Mouse (Mus musculus) embryonic facial prominence, embryonic 14.5 days (tissue): ENCODE data around the gene Slc5a5. TPM values are rescaled to one million over a fixed set of nuclear protein-coding genes. Genes with fewer than 3 reads are reported as not detected.
"Not testable (repeated sequence)": the region's sequence is repeated elsewhere in the genome, so short reads cannot be mapped to it uniquely, and the experiment has no call there.

Source experiments
- ATAC-seq: fragments of 200-750 bp; cut with Nextera tagmentation; 2 replicates; pipeline ENCODE4 v1.8.0; 2017; ENCODE audit warnings: low read depth, moderate number of reproducible peaks, moderate TSS enrichment
- DNase-seq: peaks from one replicate; pipeline ENCODE4 v3.0.0-alpha.2; 2015; ENCODE audit warnings: low spot score
- H3K27ac ChIP-seq: fragments of 300-500 bp; sonication (generic); replicated peaks from 2 replicates; pipeline ENCODE4 v1.5.1; 2014; ENCODE audit warnings: low read depth, mild to moderate bottlenecking, low read length, moderate library complexity
- H3K27me3 ChIP-seq: fragments of 300-500 bp; sonication (generic); replicated peaks from 2 replicates; pipeline ENCODE4 v1.6.1; 2014; ENCODE audit warnings: low read length; ENCODE audit not compliant: control insufficient read depth, insufficient read depth
- H3K36me3 ChIP-seq: fragments of 300-500 bp; sonication (generic); 2 replicates; pipeline ENCODE4 v1.6.1; 2014; ENCODE audit warnings: low read length, mixed read lengths; ENCODE audit not compliant: control insufficient read depth, insufficient read depth
- H3K4me1 ChIP-seq: fragments of 300-500 bp; sonication (generic); 2 replicates; pipeline ENCODE4 v1.6.1; 2014; ENCODE audit warnings: antibody characterized with exemption, low read length; ENCODE audit not compliant: control insufficient read depth, insufficient read depth
- H3K4me2 ChIP-seq: fragments of 300-500 bp; sonication (generic); 2 replicates; pipeline ENCODE4 v1.6.1; 2014; ENCODE audit warnings: low read depth, mild to moderate bottlenecking, low read length, moderate library complexity, mixed read lengths
- H3K4me3 ChIP-seq: fragments of 300-500 bp; sonication (generic); 2 replicates; pipeline ENCODE4 v1.5.1; 2014; ENCODE audit warnings: low read depth, mild to moderate bottlenecking, low read length
- H3K9ac ChIP-seq: fragments of 300-500 bp; sonication (generic); 2 replicates; pipeline ENCODE4 v1.6.1; 2014; ENCODE audit warnings: low read depth, mild to moderate bottlenecking, low read length, moderate library complexity, mixed read lengths
- H3K9me3 ChIP-seq: fragments of 300-500 bp; sonication (generic); 2 replicates; pipeline ENCODE4 v1.6.1; 2016; ENCODE audit warnings: low read length; ENCODE audit not compliant: control insufficient read depth
- WGBS: fragments of 180-500 bp; shearing (Covaris S2); extraction: QIAGEN DNeasy Blood & Tissue Kit; methylation state at CpG from one replicate; pipeline ENCODE4 v1.1.7; 2014; 5-methylcytosine and 5-hydroxymethylcytosine counted together
- polyA plus RNA-seq: library from polyadenylated mRNA; unstranded; fragments of >200 nt; fragmentation: Nextera tagmentation; extraction: Ambion mirVana; gene quantifications from 2 replicates; pipeline ENCODE4 v1.2.1, GENCODE M21; 2014

Gene Slc5a5
- polyA plus RNA-seq, 1 experiment from 2014 or later = 0.42 TPM

DNA sequence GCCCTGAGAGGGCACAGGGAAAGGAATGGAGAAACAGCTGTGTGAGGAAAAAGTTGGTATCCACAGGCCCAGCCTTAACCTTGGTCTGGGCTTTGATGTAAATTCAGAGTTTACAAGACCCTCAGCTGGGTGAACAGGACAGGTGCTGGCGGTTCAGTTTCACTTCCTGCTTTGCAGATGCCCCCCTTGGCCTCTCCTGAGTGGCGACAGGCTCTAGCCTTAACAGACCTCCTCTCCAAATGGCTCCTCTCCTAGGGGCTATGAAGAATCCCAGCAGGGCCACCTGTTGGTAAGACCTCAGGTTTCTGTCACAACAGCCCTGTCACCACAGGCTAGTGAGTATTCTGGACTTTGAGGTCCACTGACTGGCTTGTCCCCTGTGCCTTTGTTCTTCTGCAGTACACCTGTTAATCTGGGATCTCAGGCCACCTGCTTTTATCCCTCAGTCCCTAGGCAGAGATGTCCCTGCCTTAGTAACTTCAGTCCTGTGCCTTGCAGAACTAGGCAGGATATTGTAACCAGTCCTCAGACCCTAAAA is 6.2 kb upstream of the Slc5a5 start:
- Histone ChIP-seq H3K36me3 (peaks cover 27% of the 10 kb centered on the region), H3K27ac (no peak overlapping the region), H3K9me3 (no peaks in the 10 kb centered on the region), H3K4me3 (peak overlapping the region; percentile 68; the same call in 1 of the 2 replicates), H3K4me2 (peak overlapping the region; percentile 64; the same call in 1 of the 2 replicates), H3K9ac (peak overlapping the region; percentile 71; the same call in 1 of the 2 replicates), H3K4me1 (peaks cover 4% of the 10 kb centered on the region; the same call in 1 of the 2 replicates), H3K27me3 (peaks cover 10% of the 10 kb centered on the region; the same call in 1 of the 2 replicates)
- WGBS = 65% methylated on average over 2 of the region's 2 CpGs
- DNase-seq = peak; percentile 34
- ATAC-seq = no peak

GRCm38 (mm10) chr8:70897681-70898413 is 5.3 kb upstream of the Slc5a5 start:
- Histone ChIP-seq H3K4me1 (peaks cover 4% of the 10 kb centered on the region; the same call in 1 of the 2 replicates), H3K36me3 (peaks cover 35% of the 10 kb centered on the region), H3K9me3 (no peaks in the 10 kb centered on the region), H3K4me3 (peak overlapping the region; percentile 68), H3K4me2 (peak overlapping the region; percentile 64), H3K27me3 (peaks cover 15% of the 10 kb centered on the region), H3K27ac (peak overlapping the region; percentile 82), H3K9ac (peak overlapping the region; percentile 71)
- ATAC-seq (peak; percentile 35), DNase-seq (peak; percentile 82)
- WGBS = under 1% methylated on average over 20 of the region's 20 CpGs

DNA sequence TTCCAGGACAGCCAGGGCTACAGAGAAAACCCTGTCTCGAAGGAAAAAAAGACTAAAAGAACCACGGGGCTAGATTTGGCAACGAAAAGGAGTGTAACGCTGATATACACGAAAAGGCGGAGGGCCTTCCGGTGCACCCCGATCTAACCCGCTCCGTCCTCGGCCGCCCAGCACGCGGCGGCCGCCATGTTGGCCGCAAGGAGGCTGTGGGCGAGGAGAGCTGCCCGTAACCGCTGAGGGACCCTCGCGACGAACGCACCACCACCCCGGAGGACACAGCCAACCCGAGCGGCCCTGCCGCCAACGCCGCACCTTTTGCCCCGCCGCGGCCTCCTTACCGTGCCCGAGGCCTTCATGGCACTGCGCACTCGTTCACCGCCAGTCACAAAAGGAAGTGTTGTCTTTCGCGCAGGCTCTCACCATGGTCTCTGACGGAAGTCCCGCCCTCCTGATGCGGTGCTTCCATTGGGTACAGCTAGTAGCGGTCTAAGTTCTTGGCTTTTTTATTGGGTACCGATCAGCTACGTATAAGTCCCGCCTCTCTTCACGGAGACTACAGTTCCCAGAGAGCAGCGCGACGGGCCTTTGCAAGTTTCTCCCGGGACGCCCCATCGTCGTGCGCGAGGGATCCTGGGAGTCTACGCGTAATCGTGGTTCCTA is 4.6 kb upstream of the Slc5a5 start, which contains the start of gene Rpl18a:
TSS of gene Rpl18a (minus strand) at position 392 of the 660 bp plus-strand sequence.
- H3K27me3 ChIP-seq = peaks cover 21% of the 10 kb centered on the region
- H3K27ac ChIP-seq = peak within 1 kb of the TSS; percentile 82
- H3K36me3 ChIP-seq = peaks cover 35% of the 10 kb centered on the region
- H3K4me1 ChIP-seq = peaks cover 9% of the 10 kb centered on the region; the same call in 1 of the 2 replicates
- peak within 1 kb of the TSS; percentile 92 for H3K4me2 ChIP-seq
- DNase-seq = peak; percentile 100
- peak within 1 kb of the TSS; percentile 92 for H3K9ac ChIP-seq
- H3K4me3 ChIP-seq = peak within 1 kb of the TSS; percentile 68
- H3K9me3 ChIP-seq = no peaks in the 10 kb centered on the region
- under 1% methylated on average over 53 of the region's 60 CpGs for WGBS
- peak; percentile 98 for ATAC-seq

GRCm38 (mm10) chr8:70896316-70897020 is 3.9 kb upstream of the Slc5a5 start:
- DNase-seq (no peak), ATAC-seq (no peak)
- Histone ChIP-seq H3K9ac (peak overlapping the region; percentile 92), H3K36me3 (peaks cover 35% of the 10 kb centered on the region), H3K4me3 (peak overlapping the region; percentile 68), H3K4me1 (peaks cover 9% of the 10 kb centered on the region; the same call in 1 of the 2 replicates), H3K4me2 (peak overlapping the region; percentile 92), H3K27me3 (peaks cover 28% of the 10 kb centered on the region), H3K27ac (peak overlapping the region; percentile 59), H3K9me3 (no peaks in the 10 kb centered on the region)
- under 1% methylated on average over 25 of the region's 25 CpGs for WGBS

- H3K4me3 ChIP-seq = peak overlapping the region; percentile 68
- not testable (repeated sequence) for H3K4me1 ChIP-seq, DNase-seq, ATAC-seq, H3K27ac ChIP-seq, H3K9me3 ChIP-seq
- peaks cover 35% of the 10 kb centered on the region for H3K36me3 ChIP-seq
- 88% methylated on average over 17 of the region's 24 CpGs for WGBS
- peaks cover 36% of the 10 kb centered on the region for H3K27me3 ChIP-seq
- peak overlapping the region; percentile 92 for H3K9ac ChIP-seq
- H3K4me2 ChIP-seq = peak overlapping the region; percentile 92
Observed at GRCm38 (mm10) chr8:70895571-70896259, 3.2 kb upstream of the Slc5a5 start.

DNA sequence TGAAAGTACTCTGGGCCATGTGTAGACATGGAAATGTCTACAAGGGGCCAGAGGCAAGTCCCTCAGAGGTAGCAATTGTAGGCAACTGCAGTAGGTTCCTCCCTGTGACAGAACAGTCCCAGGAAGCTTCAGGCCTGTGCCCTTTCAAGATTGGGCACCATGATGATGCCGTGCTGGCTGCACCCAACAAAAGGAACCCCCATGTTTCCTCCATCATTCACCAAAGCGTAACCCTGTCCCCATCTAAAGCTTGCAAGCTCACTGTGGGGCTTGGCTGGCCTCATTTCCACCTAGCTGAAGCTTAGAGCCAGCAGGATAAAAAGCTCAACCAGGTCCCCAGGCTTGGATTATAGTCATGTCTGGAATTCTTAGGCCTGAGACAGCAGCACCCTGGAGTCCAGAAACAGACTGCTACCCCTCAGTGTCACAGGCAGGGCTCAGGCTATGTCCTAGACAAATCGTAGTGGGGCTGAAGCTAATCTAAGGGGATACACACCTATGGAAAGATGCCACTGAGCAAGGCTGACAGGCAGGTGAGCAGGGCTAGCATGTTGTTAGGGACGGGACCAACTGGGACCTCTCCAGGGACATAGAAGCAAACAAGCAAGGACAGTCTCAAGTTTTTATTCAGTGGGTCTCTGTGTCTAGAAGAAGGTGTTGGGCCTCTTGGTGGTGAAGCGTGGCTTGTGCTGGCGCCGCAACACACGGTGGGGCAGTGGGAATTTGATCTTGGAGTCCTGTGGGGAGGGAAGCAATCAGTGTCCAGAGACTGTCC is 2.4 kb upstream of the Slc5a5 start:
- DNase-seq (no peak), ATAC-seq (no peak)
- H3K4me2 ChIP-seq = no peak overlapping the region
- H3K9ac ChIP-seq = no peak overlapping the region
- WGBS = 90% methylated on average over 6 of the region's 8 CpGs
- peaks cover 41% of the 10 kb centered on the region for H3K27me3 ChIP-seq
- H3K4me3 ChIP-seq = no peak overlapping the region
- H3K4me1 ChIP-seq = peaks cover 9% of the 10 kb centered on the region; the same call in 1 of the 2 replicates
- H3K36me3 ChIP-seq = peaks cover 35% of the 10 kb centered on the region
- no peaks in the 10 kb centered on the region for H3K9me3 ChIP-seq
- no peak overlapping the region for H3K27ac ChIP-seq

- peaks cover 41% of the 10 kb centered on the region for H3K27me3 ChIP-seq
- no peak overlapping the region for H3K27ac ChIP-seq
- peaks cover 9% of the 10 kb centered on the region; the same call in 1 of the 2 replicates for H3K4me1 ChIP-seq
- WGBS = 76% methylated on average over 2 of the region's 2 CpGs
- no peak overlapping the region for H3K9ac ChIP-seq
- no peak overlapping the region for H3K4me3 ChIP-seq
- DNase-seq (no peak), ATAC-seq (no peak)
- H3K9me3 ChIP-seq = no peaks in the 10 kb centered on the region
- no peak overlapping the region for H3K4me2 ChIP-seq
- peaks cover 35% of the 10 kb centered on the region for H3K36me3 ChIP-seq
Observed at GRCm38 (mm10) chr8:70894385-70894720, 1.8 kb upstream of the Slc5a5 start.
